Mouse (Mus musculus) left cerebral cortex, adult 9 months (tissue): ENCODE results near the gene Nppb.

Experiments
- DNase-seq, 2 experiments: peaks; one replicate each; pipeline ENCODE4 v3.0.0; 2022; ENCODE audit warnings: low spot score in 2 of 2

The Nppb gene

DNA sequence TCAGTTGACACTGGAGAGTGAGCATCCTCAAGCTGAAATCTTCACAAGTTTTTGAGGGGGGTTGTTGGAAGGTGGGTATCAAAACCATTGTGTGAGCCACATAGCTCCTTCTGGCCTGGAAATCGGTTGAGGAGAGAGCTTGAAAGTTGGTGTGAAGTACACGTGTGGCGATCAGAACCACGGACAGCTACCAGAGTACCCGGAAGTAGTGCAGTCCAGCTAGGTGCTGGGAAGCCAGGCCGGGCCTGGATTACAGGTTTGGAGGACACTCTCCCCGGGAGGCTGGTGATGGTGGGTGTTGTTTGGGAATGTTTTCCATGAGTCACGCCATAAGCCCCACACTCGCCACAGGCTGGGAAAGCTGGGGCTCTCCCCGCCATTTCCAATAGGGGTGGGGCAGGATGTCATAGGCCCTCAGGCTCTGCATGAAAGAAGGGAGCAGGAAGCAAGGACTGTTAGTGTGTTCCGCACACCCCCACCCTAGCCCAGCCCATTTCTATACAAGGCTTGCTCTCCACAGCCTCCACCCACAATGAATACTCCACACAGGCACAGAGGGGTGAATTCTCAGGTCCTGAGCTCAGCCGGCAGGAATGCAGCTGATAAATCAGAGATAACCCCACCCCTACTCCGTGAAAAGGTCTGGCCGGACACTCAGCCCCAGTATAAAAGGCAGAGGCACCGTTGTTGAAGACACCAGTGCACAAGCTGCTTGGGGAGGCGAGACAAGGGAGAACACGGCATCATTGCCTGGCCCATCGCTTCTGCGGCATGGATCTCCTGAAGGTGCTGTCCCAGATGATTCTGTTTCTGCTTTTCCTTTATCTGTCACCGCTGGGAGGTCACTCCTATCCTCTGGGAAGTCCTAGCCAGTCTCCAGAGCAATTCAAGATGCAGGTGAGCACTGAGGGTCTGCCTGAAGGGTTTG is at the start of gene Nppb:
Gene Nppb, plus strand, starts transcription at position 584 of the 928 bp plus-strand sequence.
- no peak for DNase-seq

DNA sequence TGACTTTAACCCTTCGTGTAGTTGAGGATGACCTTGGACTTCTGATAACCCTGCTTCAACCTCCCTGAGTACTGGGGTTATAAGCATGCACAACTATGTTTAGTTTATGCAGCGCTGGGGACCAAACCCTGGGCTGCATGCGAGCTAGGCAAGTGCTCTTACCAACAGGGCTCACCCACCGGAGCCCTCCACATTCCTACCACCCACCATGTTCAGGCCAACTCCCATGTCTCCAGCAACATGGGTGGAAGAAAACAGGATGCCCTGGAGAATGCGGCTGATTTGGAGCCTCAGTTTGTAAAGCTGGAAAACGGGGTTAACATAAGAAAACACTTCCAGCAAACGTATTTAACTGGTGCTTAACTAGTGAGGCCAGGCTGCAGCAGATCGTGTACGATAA is 49.7 kb upstream of the Nppb start:
- no peak for DNase-seq

DNA sequence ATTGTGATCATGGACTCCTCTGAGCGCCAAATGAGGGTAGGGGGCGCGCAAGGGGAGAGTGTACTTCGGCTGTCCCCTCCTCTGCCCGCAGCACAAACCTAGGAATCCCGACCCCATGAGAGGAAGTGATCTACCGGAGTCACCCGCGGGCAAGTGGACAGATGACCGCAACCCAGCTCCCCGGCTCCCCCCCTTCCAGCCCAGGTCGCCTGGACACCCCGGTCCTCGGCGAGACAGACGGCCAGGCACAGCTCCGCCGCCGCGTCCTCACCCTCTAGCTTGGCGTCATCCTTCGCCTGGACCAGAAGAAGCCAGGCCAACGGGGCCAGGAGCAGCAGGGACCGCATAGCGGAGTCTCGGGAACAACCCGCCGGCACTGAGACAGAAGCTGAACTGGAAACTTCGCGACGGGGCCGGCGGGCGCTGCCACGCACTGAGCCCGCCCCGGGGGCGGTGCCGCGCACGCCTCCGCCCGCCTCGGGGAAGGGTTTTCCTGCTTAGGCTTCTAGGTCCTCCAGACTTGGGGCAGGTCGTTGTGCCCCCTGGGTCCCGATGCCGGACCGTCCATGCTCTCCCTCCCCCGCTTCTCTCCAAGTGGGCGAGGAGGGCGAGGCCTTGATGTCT is 49.1 kb upstream of the Nppb start, which contains the start of gene Plod1:
Gene Plod1, minus strand, starts transcription at position 437 of the 624 bp plus-strand sequence.
- DNase-seq: peak in 1 of 2 experiments; percentile 70

DNA sequence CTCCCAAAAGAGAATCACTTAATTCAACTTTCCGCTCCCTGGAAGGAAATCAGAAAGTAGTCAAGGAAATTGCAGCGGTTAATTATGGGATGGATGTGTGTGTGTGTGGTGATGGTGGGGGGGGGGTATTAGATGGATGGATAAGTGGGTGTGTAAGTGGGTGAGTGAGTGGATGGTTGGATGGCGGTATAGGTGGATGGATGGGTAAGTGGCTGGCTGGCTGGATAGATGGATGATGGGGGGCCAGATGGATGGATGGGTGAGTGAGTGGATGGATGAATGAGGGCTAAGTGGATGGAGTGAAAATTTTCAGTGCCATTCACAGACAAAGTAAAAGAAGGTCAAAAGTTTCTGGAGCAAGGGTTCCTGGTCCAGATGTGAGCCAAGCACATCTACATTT is 48.6 kb upstream of the Nppb start:
- DNase-seq: no peak

DNA sequence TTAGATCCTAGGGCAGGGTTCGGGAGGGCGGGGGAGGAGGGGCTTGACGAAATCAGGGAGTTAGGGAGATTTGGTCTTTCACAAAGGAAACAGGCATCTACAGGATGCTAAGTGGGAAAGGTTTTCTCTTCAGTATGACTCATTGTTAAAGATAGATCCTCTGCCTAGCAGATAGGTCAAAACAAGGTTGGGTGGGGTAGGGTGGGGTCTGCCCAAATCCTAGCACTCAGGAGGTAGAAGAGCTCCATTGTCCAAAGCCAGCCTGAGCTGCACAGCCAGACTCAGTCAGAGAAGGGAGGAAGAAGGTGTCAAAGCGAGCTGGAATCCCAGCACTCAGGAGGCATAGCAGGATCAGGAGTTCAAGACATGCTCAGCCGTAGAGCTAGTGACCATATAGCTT is 48.1 kb upstream of the Nppb start:
- no peak for DNase-seq

DNA sequence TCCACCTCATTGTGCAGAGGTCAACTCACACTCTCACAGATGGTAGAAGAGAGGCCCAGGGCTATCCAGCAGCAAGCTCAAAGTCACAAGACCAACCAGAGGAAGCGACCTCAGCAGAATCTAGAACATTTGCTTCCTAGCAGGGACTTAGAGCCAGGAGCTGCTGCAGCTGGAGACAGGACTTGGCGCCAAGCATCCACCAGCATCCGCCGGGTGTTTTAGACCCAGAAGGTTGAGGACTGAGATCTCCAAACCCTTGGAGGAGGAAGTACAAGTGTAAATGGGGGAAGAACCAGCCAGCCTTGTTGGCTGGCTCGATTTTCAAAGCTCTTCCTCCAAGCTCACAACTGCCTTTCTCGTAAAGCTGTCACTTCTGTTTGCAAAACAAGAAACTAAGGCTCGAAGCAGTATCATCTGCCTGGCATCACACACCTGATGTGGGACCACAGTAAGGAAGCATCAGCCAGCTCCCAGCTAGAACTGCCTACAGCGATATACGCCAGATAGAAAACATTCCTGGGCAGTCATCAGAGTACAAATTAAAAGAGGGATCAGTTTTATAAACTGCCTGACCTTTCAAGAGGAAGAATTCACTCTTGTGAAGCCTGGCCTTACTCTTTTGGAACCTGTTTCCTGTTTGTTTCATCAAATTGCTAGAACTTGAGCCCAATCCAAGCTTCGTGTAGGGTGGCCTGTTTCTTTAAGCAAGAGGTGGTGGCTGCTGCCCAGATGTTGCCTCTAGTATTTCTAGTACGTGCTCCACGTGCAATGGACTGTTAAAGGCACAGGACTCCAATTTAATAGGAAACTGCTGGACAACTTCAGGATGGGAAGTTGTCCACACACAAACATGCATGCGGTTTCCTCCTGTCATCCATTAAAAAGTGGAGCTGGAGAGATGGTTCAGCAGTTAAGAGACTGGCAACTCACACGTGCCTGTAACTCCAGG is 47.2 kb upstream of the Nppb start:
- no peak for DNase-seq

DNA sequence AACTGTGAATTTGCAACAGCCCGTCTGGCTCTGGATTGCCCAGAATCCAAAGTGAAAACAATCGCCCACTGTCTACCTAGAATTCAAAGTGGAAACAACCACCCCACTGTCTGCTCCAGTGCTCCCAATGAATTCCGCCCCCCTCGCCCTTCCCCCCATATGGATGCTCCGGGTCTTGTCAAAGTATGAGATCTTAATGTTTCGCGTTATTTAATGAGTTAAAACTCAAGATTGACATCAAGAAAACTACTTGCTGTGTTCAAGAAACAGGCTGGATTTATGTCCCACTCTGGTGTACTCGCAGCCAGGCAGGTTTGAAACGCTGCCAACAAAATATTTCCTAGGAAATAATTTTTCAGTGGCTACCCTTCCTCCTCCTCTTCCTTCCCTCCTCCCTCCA is 45.5 kb upstream of the Nppb start:
- DNase-seq: peak in 1 of 2 experiments; percentile 42

DNA sequence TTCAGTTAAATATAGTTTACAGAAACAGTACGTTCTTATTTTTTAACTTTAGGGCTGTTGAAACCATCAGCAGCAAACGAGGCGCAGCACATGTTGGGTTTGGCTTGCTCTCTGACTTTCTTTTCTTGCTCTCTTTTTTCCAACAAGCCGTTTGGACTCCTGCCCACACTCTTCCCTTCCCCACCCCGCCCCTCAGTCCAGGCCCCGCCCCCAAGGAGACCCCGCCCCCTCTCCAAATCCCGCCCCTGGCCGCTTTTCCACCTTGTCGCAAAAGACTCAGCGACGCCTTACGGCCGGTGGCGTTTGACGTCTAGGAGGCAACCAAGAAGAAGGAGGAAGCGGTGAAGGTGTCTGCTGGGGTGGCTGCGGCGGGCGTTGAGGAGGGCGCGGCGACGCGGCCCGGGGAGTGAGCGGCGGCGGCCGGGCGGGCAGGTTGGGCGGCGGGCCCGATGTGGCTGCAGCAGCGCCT is 45.0 kb upstream of the Nppb start, which contains the start of gene 2510039O18Rik:
Gene 2510039O18Rik, plus strand, starts transcription at position 320 of the 469 bp plus-strand sequence.
- peak in 1 of 2 experiments; percentile 81 for DNase-seq

DNA sequence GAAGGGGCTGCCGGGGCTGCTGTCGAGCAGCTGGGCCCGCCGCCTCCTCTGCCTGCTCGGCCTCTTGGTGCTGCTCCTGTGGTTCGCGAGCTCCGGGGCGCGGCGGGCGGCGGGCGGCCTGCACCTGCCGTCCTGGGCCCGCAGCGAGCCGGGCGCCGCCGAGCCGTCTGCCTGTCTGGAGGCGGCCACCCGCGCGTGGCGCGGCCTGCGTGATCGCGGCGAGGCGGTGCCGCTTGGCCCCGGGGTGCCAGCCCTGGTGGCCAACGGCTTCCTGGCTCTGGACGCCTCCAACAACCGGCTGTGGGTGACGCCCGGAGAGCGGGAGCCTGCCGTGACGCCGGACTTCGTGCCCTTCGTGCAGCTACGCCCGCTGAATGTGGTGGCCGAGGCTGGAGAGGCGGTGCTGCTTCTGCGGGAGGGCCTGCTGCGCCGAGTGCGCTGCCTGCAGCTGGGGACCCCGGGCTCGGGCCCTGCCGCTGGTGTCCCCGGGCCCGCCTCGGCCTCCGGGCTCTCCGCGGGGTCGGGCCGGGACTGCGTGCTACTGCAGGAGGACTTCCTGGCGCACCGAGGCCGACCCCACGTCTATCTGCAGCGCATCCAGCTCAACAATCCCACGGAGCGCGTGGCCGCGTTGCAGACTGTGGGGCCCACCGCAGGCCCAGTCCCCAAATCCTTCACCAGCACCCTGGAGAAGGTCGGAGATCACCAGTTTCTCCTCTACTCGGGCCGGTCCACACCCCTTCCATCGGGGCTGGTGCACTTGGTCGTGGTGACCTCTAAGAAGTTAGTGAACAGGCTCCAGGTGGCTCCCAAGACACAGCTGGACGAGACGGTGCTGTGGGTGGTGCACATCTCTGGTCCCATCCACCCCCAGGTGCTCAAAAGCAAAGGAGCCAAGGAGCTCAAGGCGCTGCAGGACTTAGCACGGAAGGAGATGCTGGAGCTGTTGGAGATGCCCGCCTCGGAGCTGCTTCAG is 44.3 kb upstream of the Nppb start:
- DNase-seq: no peak

DNA sequence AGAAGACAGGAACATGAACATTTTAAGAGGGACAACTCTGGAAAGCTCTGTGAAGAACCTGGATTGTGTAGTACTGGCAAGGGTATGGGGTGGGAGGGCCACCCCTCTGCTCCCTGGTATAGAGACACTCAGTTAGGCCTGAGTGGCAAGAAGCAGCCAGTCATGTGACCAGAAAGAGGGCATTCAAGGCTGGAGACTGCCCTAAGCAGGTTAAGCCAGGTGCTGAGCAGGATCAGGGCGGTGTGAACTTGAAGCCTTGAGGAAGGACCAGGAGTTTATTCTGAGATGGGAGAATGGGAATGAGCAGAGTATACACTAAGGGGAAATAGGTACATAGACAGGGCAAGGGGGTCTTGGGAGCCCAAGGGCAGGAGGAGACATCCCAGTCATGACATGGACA is 42.6 kb upstream of the Nppb start:
- no peak for DNase-seq

DNA sequence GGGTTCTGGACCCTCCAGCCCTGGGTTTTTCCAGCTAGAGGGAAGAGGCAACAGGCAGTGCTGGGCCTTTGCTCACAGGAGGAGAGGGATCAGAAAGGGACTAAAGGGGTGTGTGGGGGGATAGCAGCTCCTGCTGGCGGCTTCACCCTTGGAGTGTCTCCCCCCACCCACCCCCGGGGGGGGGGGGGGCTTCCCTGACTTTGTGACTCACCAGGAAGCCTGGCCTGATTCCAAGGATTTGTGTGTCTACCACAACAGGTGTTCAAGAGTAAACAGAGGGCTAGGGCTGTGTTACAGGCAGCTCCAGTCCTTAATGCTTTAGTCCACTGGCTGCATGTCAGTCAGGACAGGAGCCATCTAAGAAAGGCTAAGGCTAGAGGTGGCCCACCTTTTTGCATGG is 38.1 kb upstream of the Nppb start:
- DNase-seq: no peak

DNA sequence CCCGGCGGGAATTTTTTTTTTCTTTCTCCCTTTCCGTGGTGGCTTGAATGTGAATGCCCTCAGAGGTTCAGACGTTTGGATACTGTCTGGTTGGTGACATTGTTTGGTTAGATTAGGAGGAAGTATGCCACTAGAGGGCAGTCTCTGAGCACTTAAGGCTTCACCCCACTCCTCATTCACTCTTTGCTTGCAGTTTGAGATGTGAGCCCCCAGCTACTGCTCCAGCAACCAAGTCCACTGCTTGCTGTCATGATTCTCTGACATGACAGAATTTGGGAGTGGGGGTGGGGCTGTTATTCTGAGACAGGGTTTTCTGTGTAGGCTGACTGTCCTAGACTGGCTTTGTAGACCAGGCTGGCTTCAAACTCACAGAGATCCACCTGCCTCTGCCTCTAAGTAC is 32.0 kb upstream of the Nppb start:
- DNase-seq: peak in 1 of 2 experiments; percentile 50

DNA sequence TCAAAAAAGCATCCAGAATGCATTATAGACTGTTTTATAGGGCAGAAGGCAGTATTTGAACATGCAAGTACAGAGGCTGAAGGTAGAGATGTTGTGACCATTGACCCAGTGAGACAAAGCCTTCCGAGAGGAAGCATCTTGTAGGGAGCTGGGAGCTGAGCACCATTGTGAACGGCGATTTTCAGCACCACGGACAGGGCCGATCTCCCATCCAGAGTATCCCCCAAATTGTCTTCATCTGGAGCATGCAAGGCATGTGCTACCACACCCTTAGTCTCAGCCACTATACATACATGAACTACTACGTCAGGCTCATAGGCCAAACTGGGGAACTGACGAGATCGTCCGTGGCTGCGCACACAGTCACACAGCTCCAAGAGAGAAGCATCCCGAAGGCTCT is 28.4 kb upstream of the Nppb start:
- DNase-seq: no peak

DNA sequence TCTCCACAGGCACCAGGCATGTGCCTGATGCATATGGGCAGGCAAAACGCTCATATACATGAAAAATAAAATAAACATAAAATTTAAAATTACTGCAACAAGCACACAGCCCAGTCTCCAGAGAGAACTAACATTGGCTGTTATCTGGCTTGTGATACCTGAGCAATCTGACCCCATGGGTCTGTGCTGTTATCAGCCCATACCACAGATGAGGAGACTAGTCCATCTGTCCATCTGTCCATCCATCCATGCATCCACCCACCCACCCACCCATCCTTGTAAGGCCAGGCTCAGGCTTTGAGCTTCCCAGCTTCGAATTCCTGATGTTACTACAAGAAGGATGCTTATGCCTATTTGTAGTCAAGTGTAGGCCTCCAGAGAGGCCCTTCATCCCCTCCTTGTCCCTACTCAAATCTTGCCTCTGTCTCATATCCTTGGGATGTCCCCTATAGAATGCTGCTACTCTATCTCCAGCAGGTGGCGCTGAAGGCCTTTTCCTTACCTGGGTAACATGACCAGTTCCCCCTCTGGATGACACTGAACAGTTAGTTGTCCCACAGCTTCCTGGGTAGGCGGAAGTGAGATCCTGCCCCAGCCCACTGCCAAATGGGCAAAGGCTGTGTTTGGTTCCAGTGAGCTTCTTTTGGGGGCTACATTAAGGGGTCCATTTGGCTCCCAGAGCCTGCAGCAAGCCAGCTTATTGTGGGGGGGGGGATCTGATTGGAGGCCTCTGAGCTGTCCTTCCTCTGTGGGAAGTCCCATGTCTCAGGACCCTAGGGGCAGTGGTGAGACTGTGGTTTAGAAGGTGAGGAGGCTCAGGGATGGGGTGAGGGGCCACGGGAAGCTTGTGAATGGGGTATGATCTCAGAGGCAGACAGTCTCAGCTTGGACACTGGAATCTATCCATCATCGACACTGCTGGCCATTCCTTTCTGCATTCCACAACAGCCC is 25.4 kb upstream of the Nppb start:
- DNase-seq: peak in 1 of 2 experiments; percentile 62

DNA sequence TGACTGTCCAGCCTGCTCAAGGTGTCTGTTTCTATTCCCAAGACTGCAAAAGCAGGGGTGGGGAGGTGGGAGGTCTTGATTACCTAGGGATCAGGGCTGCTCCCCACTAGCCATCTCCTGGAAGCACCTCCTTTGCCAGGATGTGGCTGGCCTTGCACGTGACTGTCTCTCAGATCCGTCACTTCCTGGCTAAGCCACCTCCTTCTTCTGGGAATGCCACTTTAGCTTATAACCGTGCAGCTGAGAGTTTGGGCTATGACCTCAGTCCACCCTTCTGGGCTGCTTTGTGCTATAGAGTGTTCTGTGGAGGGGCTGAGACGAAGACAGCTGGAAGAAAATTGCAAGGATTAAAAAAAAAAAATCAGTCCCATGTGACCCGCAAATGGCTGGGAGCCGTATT is 22.8 kb upstream of the Nppb start:
- DNase-seq: no peak

DNA sequence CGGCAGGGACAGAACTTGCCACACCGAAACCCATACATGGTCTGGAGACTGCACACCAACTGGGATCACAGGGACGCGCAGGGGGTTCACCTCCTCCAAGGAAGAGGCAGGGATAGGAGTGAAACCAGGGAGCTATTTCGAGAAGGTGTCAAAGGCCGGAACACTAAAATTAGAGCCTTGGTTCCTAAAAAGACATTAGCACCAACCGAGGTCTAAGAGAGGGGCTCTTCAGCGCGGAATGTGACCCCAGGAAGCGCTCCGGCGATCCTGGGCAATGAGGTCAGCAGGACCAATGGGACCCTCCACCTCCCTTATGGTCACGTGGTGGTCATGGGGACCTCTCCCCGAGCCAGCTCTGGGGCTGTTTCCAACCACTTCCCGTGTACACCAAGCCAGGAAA is 22.0 kb upstream of the Nppb start:
- no peak for DNase-seq

DNA sequence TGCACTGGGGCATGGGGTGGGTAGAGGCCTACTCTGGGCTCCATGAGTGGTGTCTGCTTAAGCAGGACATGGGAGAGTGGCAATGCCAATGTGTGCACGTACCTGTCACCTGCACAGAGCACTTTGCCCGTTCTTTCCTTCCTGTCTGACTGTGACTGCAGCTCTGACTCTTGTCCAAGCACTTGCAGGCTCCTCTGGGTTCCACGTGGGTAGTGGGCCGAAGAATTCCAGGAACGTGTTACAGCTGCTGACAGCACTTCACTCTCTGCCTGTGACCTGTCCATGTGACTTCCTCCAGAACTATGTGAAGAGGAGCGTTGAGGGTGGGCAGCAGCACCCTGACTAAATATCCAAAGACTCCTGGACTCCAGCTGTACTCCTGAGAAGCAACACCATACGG is 19.9 kb upstream of the Nppb start:
- no peak for DNase-seq

DNA sequence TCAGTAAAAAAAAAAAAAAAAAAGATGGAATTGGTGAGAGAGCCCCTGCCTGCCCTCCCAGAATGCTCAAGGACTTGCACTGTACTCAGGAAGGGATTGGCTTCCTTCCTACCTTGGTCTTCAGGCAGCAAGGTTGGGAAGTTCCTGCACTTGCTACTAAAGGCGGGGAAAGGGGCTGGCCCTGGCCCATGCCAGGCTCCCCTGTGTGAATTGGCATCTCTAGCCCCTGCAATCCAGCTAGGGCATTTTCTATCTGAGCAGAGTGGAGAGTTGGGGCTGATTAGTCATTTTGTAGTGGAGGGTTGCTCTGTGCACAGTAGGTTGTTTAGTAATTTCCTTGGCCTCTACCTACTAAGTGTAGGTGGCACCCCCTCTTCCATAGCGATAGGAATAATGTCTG is 16.8 kb upstream of the Nppb start:
- no peak for DNase-seq

DNA sequence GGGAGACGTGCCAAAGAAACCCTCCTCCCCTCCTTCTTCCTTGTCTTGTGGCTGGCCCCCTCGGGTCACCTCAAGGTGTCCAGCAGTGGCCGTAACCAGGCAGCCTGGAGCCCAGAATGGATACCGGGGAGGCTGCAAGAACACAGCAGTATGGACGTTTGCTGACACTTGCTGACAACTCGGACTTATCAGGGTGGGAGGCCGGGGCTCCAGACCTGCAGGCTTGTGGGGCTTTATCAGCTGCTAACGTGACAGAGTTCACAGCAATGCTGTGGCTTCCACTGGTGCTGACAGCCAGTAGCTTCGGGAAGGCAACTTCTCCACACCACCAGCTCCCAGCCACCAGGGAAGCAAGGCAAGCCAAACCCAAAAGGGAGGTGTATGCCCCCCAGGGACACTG is 16.3 kb upstream of the Nppb start:
- no peak for DNase-seq
